Mouse (Mus musculus): Measurements from ENCODE around the gene Mcm5.

GRCm38 (mm10) chr8:75087127-75087526 lies 22.2 kb upstream of the Mcm5 start:
- TF ChIP-seq CTCF (IDR thresholded peaks at IDR 0.05; ENCODE audit: low read depth, low read length) = no peak
- TF ChIP-seq POLR2AphosphoS5 (IDR thresholded peaks at IDR 0.05; ENCODE audit: insufficient replicate concordance, low read depth, low read length) = no peak
- no peak for TF ChIP-seq GATA2 (IDR thresholded peaks at IDR 0.05; ENCODE audit: borderline replicate concordance, low read depth, low read length)
- no peak for TF ChIP-seq GATA1 (IDR thresholded peaks at IDR 0.05; ENCODE audit: borderline replicate concordance, low read length)

All from G1E (cell line).